Mouse (Mus musculus) embryonic facial prominence, embryonic 10.5 days (tissue): ENCODE measurements around the gene Erbb4. TPM values are rescaled to one million over a fixed set of nuclear protein-coding genes. Genes with fewer than 3 reads are reported as not detected.

Experiments
- DNase-seq: peaks from one replicate; pipeline ENCODE4 v3.0.0-alpha.2; 2017; ENCODE audit warnings: low spot score
- H3K27ac ChIP-seq: fragments of 300-500 bp; sonication (generic); replicated peaks from 2 replicates; pipeline ENCODE4 v1.5.1; 2016; ENCODE audit warnings: mild to moderate bottlenecking
- H3K27me3 ChIP-seq: fragments of 300-500 bp; sonication (generic); replicated peaks from 2 replicates; pipeline ENCODE4 v1.6.1; 2016; ENCODE audit warnings: low read depth, mild to moderate bottlenecking; ENCODE audit not compliant: poor library complexity, severe bottlenecking
- H3K36me3 ChIP-seq: fragments of 300-500 bp; sonication (generic); replicated peaks from 2 replicates; pipeline ENCODE4 v1.6.1; 2016; ENCODE audit warnings: mild to moderate bottlenecking, moderate library complexity
- H3K4me1 ChIP-seq: fragments of 300-500 bp; sonication (generic); 2 replicates; pipeline ENCODE4 v1.6.1; 2016
- H3K4me3 ChIP-seq: fragments of 300-500 bp; sonication (generic); 2 replicates; pipeline ENCODE4 v1.5.1; 2016; ENCODE audit warnings: mild to moderate bottlenecking, moderate library complexity
- H3K9me3 ChIP-seq: fragments of 300-500 bp; sonication (generic); 2 replicates; pipeline ENCODE4 v1.6.1; 2016; ENCODE audit warnings: mild to moderate bottlenecking
- WGBS: fragments of 180-500 bp; shearing (Covaris S2); methylation state at CpG from one replicate; pipeline ENCODE4 v1.1.7; 2016; 5-methylcytosine and 5-hydroxymethylcytosine counted together
- polyA plus RNA-seq: library from polyadenylated mRNA; unstranded; fragments of >200 nt; fragmentation: Nextera tagmentation; extraction: Ambion mirVana; gene quantifications from 2 replicates; pipeline ENCODE4 v1.2.1, GENCODE M21; 2016

Gene Erbb4
- polyA plus RNA-seq, 1 experiment from 2014 or later = 0.85 TPM

- H3K9me3 ChIP-seq = no peaks in the 10 kb centered on the region
- no peak for DNase-seq
- WGBS = 75% methylated on average over 3 of the region's 3 CpGs
- H3K4me3 ChIP-seq = no peak overlapping the region
- no peaks in the 10 kb centered on the region for H3K4me1 ChIP-seq
- no peaks in the 10 kb centered on the region for H3K27me3 ChIP-seq
- no peak overlapping the region for H3K27ac ChIP-seq
- no peaks in the 10 kb centered on the region for H3K36me3 ChIP-seq
These were observed 106.5 kb downstream of the Erbb4 start for GRCm38 (mm10) chr1:69001371-69001770.

GRCm38 (mm10) chr1:68979251-68979650, 128.6 kb downstream of the Erbb4 start:
- H3K4me1 ChIP-seq = no peaks in the 10 kb centered on the region
- no peak overlapping the region for H3K27ac ChIP-seq
- no peak for DNase-seq
- no peaks in the 10 kb centered on the region for H3K27me3 ChIP-seq
- no peak overlapping the region for H3K4me3 ChIP-seq
- WGBS = 85% methylated on average over 2 of the region's 2 CpGs
- H3K9me3 ChIP-seq = no peaks in the 10 kb centered on the region
- H3K36me3 ChIP-seq = no peaks in the 10 kb centered on the region

GRCm38 (mm10) chr1:68978571-68978970, 129.3 kb downstream of the Erbb4 start:
- no peaks in the 10 kb centered on the region for H3K4me1 ChIP-seq
- no peak overlapping the region for H3K27ac ChIP-seq
- DNase-seq = no peak
- 93% methylated on average over 3 of the region's 3 CpGs for WGBS
- H3K9me3 ChIP-seq = no peaks in the 10 kb centered on the region
- no peaks in the 10 kb centered on the region for H3K36me3 ChIP-seq
- no peak overlapping the region for H3K4me3 ChIP-seq
- H3K27me3 ChIP-seq = no peaks in the 10 kb centered on the region

GRCm38 (mm10) chr1:68973355-68974127, 134.3 kb downstream of the Erbb4 start:
- no peaks in the 10 kb centered on the region for H3K27me3 ChIP-seq
- DNase-seq = no peak
- 86% methylated on average over 5 of the region's 5 CpGs for WGBS
- H3K4me1 ChIP-seq = no peaks in the 10 kb centered on the region
- no peak overlapping the region for H3K27ac ChIP-seq
- no peaks in the 10 kb centered on the region for H3K36me3 ChIP-seq
- no peaks in the 10 kb centered on the region for H3K9me3 ChIP-seq
- H3K4me3 ChIP-seq = no peak overlapping the region

- Histone ChIP-seq H3K27me3 (no peaks in the 10 kb centered on the region), H3K4me3 (no peak overlapping the region), H3K27ac (no peak overlapping the region), H3K36me3 (no peaks in the 10 kb centered on the region), H3K9me3 (no peaks in the 10 kb centered on the region), H3K4me1 (no peaks in the 10 kb centered on the region)
- DNase-seq = no peak
These were observed 143.7 kb downstream of the Erbb4 start for GRCm38 (mm10) chr1:68964127-68964526.

GRCm38 (mm10) chr1:68961365-68962116, 146.3 kb downstream of the Erbb4 start:
- 0 out of 2 replicates have a peak, but pooled peaks cover 5% of the 10 kb centered on the region for H3K4me1 ChIP-seq
- H3K27ac ChIP-seq = no peak overlapping the region
- H3K9me3 ChIP-seq = no peaks in the 10 kb centered on the region
- DNase-seq = no peak
- no peaks in the 10 kb centered on the region for H3K36me3 ChIP-seq
- no peak overlapping the region for H3K4me3 ChIP-seq
- H3K27me3 ChIP-seq = no peaks in the 10 kb centered on the region
- 58% methylated on average over 2 of the region's 2 CpGs for WGBS

GRCm38 (mm10) chr1:68956766-68957533, 150.9 kb downstream of the Erbb4 start:
- no peak overlapping the region for H3K4me3 ChIP-seq
- DNase-seq = no peak
- H3K9me3 ChIP-seq = no peaks in the 10 kb centered on the region
- H3K4me1 ChIP-seq = 0 out of 2 replicates have a peak, but pooled peaks cover 5% of the 10 kb centered on the region
- 43% methylated on average over 4 of the region's 4 CpGs for WGBS
- no peaks in the 10 kb centered on the region for H3K27me3 ChIP-seq
- H3K36me3 ChIP-seq = no peaks in the 10 kb centered on the region
- no peak overlapping the region for H3K27ac ChIP-seq

- H3K36me3 ChIP-seq = no peaks in the 10 kb centered on the region
- H3K4me3 ChIP-seq = no peak overlapping the region
- no peaks in the 10 kb centered on the region for H3K27me3 ChIP-seq
- no peaks in the 10 kb centered on the region for H3K9me3 ChIP-seq
- 71% methylated on average over 2 of the region's 2 CpGs for WGBS
- H3K27ac ChIP-seq = no peak overlapping the region
- H3K4me1 ChIP-seq = 0 out of 2 replicates have a peak, but pooled peaks cover 5% of the 10 kb centered on the region
- DNase-seq = no peak
These were observed 152.4 kb downstream of the Erbb4 start for GRCm38 (mm10) chr1:68955482-68955881.

- H3K4me1 ChIP-seq = no peaks in the 10 kb centered on the region
These were observed 164.7 kb downstream of the Erbb4 start for GRCm38 (mm10) chr1:68943141-68943540.

GRCm38 (mm10) chr1:68934804-68935203, 173.1 kb downstream of the Erbb4 start:
- Histone ChIP-seq H3K4me1 (no peaks in the 10 kb centered on the region), H3K9me3 (no peaks in the 10 kb centered on the region), H3K27me3 (no peaks in the 10 kb centered on the region), H3K27ac (no peak overlapping the region), H3K36me3 (no peaks in the 10 kb centered on the region), H3K4me3 (no peak overlapping the region)
- DNase-seq = no peak

More at GRCm38 (mm10) chr1:68943141-68943540, 164.7 kb downstream of the Erbb4 start:
- H3K27ac ChIP-seq = no peak overlapping the region
- no peak for DNase-seq
- no peak overlapping the region for H3K4me3 ChIP-seq
- no peaks in the 10 kb centered on the region for H3K36me3 ChIP-seq
- H3K9me3 ChIP-seq = no peaks in the 10 kb centered on the region
- 61% methylated on average over 2 of the region's 2 CpGs for WGBS
- H3K27me3 ChIP-seq = no peaks in the 10 kb centered on the region

GRCm38 (mm10) chr1:68933330-68934065, 174.4 kb downstream of the Erbb4 start:
- WGBS = 86% methylated on average over 3 of the region's 3 CpGs
- H3K36me3 ChIP-seq = no peaks in the 10 kb centered on the region
- H3K9me3 ChIP-seq = no peaks in the 10 kb centered on the region
- DNase-seq = no peak
- no peaks in the 10 kb centered on the region for H3K4me1 ChIP-seq
- H3K27me3 ChIP-seq = no peaks in the 10 kb centered on the region
- no peak overlapping the region for H3K27ac ChIP-seq
- H3K4me3 ChIP-seq = no peak overlapping the region

GRCm38 (mm10) chr1:68917828-68918227, 190.0 kb downstream of the Erbb4 start:
- WGBS = 85% methylated on average over 3 of the region's 3 CpGs
- no peak for DNase-seq
- H3K27me3 ChIP-seq = no peaks in the 10 kb centered on the region
- no peak overlapping the region for H3K27ac ChIP-seq
- no peaks in the 10 kb centered on the region for H3K36me3 ChIP-seq
- H3K4me3 ChIP-seq = no peak overlapping the region
- H3K4me1 ChIP-seq = no peaks in the 10 kb centered on the region
- no peaks in the 10 kb centered on the region for H3K9me3 ChIP-seq
